Mouse (Mus musculus): ENCODE results near the gene Foxj1. TPM values are rescaled to one million over a fixed set of nuclear protein-coding genes. Genes with fewer than 3 reads are reported as not detected.
A peak's percentile ranks its signal among the peaks of the same experiment; 100 is the strongest.

Foxj1 gene
- polyA plus RNA-seq, 1 experiment from 2014 or later = 0.20 TPM

GRCm38 (mm10) chr11:116326963-116327603 is 8.1 kb downstream of the Foxj1 start:
- no peaks in the 10 kb centered on the region for H3K27me3 ChIP-seq (ENCODE audit: control insufficient read depth, insufficient read depth, low read length)
- H3K27ac ChIP-seq (replicated peaks; ENCODE audit: low read depth, low read length) = no peak overlapping the region
- no peak overlapping the region for H3K9ac ChIP-seq (ENCODE audit: low read length)
- WGBS = 65% methylated on average over 7 of the region's 7 CpGs
- H3K4me1 ChIP-seq (ENCODE audit: control insufficient read depth, insufficient read depth, low read length) = peaks cover 2% of the 10 kb centered on the region; the same call in 1 of the 2 replicates
- H3K4me2 ChIP-seq (ENCODE audit: low read depth, severe bottlenecking) = no peak overlapping the region
- H3K36me3 ChIP-seq (ENCODE audit: control insufficient read depth, insufficient read depth, low read length) = no peaks in the 10 kb centered on the region
- no peaks in the 10 kb centered on the region for H3K9me3 ChIP-seq (ENCODE audit: control insufficient read depth, low read length)
- DNase-seq (ENCODE audit: low spot score) (no peak), ATAC-seq (ENCODE audit: insufficient number of reproducible peaks, low FRiP score, low TSS enrichment, low read depth) (no peak)
- H3K4me3 ChIP-seq (ENCODE audit: low read depth, low read length) = no peak overlapping the region

DNA sequence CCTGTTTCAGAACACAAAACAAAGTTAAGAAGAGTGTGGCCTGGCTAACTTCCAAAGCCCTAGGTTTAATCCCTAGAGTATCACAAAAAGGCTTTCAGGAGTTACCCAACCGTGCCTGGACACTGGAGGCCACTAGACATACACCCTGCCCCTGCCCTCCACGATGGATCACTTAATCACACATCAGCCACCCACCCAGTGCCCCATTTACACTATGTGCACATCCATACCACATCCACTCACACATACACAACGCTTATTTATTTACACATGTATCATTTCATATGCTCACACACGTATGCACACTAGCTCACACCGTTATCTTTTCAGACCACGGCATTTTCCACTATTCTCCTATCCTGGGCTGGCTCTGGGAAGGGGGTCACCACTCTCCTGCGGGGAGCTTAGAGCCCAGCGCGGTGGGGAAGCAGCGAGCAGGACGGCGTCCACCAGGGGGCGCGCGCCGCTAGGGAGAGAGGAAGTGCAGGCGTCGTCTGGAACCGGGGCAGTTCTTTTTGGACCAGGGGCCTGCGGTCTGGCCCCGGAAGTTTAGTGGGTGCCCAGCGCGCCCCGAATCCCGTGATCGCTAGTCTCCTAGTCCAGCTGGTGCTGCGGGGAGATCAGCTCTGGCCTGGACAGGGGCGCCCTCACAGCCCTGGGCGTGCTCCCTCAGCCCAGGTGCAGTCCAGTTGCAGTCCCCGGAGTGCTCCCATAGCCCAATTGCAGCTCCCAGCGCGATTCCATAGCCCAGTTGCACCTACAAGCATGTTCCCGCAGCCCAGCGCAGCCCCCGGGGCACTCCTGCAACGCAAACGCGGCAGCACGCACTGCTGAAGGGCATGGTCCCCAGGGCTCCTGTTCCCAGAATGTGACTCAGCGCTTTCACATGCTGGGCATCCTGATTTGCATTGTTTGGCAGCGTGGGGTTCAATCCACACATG is 16.2 kb downstream of the Foxj1 start:
- ATAC-seq (ENCODE audit: insufficient number of reproducible peaks, low FRiP score, low TSS enrichment, low read depth) (peak; percentile 76), DNase-seq (ENCODE audit: low spot score) (peak; percentile 95)
- Histone ChIP-seq H3K27ac (replicated peaks; ENCODE audit: low read depth, low read length) (no peak overlapping the region), H3K4me3 (ENCODE audit: low read depth, low read length) (peak overlapping the region; percentile 38), H3K9ac (ENCODE audit: low read length) (peak overlapping the region; percentile 86), H3K4me2 (ENCODE audit: low read depth, severe bottlenecking) (peak overlapping the region; percentile 91), H3K4me1 (ENCODE audit: control insufficient read depth, insufficient read depth, low read length) (no peaks in the 10 kb centered on the region), H3K27me3 (ENCODE audit: control insufficient read depth, insufficient read depth, low read length) (no peaks in the 10 kb centered on the region), H3K9me3 (ENCODE audit: control insufficient read depth, low read length) (no peaks in the 10 kb centered on the region), H3K36me3 (ENCODE audit: control insufficient read depth, insufficient read depth, low read length) (no peaks in the 10 kb centered on the region)
- WGBS = 4% methylated on average over 41 of the region's 41 CpGs

DNA sequence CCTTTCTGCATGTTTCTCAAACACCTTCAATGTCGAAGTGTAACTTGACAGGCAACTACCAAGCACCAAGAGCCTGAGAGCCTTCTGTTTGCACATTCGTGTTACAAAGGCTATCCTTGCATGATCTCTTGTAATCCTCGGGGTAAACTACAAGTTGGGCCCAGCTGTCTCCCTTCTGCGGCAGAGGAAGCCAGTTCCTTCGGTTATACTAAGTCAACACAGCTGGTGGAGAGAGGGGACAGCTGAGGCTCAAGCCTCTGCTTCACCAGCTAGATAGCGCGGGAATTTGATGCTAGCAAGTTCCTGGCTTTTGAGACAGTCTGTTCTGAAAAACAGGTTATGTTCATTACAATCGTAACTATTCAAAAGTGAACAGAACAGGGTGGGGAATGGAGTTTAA is 22.8 kb downstream of the Foxj1 start:
- H3K4me2 ChIP-seq (ENCODE audit: low read depth, severe bottlenecking) = no peak overlapping the region
- H3K9ac ChIP-seq (ENCODE audit: low read length) = no peak overlapping the region
- no peaks in the 10 kb centered on the region for H3K36me3 ChIP-seq (ENCODE audit: control insufficient read depth, insufficient read depth, low read length)
- H3K27ac ChIP-seq (replicated peaks; ENCODE audit: low read depth, low read length) = no peak overlapping the region
- H3K27me3 ChIP-seq (ENCODE audit: control insufficient read depth, insufficient read depth, low read length) = no peaks in the 10 kb centered on the region
- no peak overlapping the region for H3K4me3 ChIP-seq (ENCODE audit: low read depth, low read length)
- no peaks in the 10 kb centered on the region for H3K4me1 ChIP-seq (ENCODE audit: control insufficient read depth, insufficient read depth, low read length)
- WGBS = 56% methylated on average over 8 of the region's 8 CpGs
- ATAC-seq (ENCODE audit: insufficient number of reproducible peaks, low FRiP score, low TSS enrichment, low read depth) (no peak), DNase-seq (ENCODE audit: low spot score) (no peak)
- H3K9me3 ChIP-seq (ENCODE audit: control insufficient read depth, low read length) = no peaks in the 10 kb centered on the region

- H3K27ac ChIP-seq (replicated peaks; ENCODE audit: low read depth, low read length) = no peak overlapping the region
- no peak overlapping the region for H3K4me3 ChIP-seq (ENCODE audit: low read depth, low read length)
- no peaks in the 10 kb centered on the region for H3K27me3 ChIP-seq (ENCODE audit: control insufficient read depth, insufficient read depth, low read length)
- H3K4me1 ChIP-seq (ENCODE audit: control insufficient read depth, insufficient read depth, low read length) = 0 out of 2 replicates have a peak, but pooled peaks cover 2% of the 10 kb centered on the region
- 50% methylated on average over 8 of the region's 8 CpGs for WGBS
- no peak overlapping the region for H3K4me2 ChIP-seq (ENCODE audit: low read depth, severe bottlenecking)
- H3K36me3 ChIP-seq (ENCODE audit: control insufficient read depth, insufficient read depth, low read length) = no peaks in the 10 kb centered on the region
- ATAC-seq (ENCODE audit: insufficient number of reproducible peaks, low FRiP score, low TSS enrichment, low read depth) (no peak), DNase-seq (ENCODE audit: low spot score) (no peak)
- H3K9ac ChIP-seq (ENCODE audit: low read length) = no peak overlapping the region
- no peaks in the 10 kb centered on the region for H3K9me3 ChIP-seq (ENCODE audit: control insufficient read depth, low read length)
These were observed 24.0 kb downstream of the Foxj1 start for GRCm38 (mm10) chr11:116311169-116311568.

DNA sequence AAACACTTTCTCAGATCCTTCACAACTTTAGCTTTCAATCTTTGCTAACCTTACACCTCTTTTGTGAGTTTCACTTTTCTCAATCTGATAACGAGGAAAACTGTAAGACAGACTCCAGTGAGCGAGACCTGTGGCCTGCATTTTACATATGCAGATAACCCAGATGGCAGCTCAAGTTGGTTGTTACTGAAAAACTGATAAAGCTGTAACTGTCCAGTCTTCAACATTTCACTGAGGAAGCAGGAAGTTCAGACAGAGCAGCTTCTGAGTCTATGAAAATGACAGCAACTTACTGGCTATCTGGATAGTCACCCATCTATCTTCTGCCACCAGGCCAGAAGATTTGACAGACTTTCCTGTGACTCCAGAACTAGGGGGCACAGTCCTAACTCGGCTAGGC is 25.6 kb downstream of the Foxj1 start:
- no peak overlapping the region for H3K4me2 ChIP-seq (ENCODE audit: low read depth, severe bottlenecking)
- H3K4me1 ChIP-seq (ENCODE audit: control insufficient read depth, insufficient read depth, low read length) = peaks cover 8% of the 10 kb centered on the region
- H3K36me3 ChIP-seq (ENCODE audit: control insufficient read depth, insufficient read depth, low read length) = no peaks in the 10 kb centered on the region
- no peaks in the 10 kb centered on the region for H3K27me3 ChIP-seq (ENCODE audit: control insufficient read depth, insufficient read depth, low read length)
- no peak for DNase-seq (ENCODE audit: low spot score)
- ATAC-seq (ENCODE audit: insufficient number of reproducible peaks, low FRiP score, low TSS enrichment, low read depth) = no peak
- H3K9me3 ChIP-seq (ENCODE audit: control insufficient read depth, low read length) = no peaks in the 10 kb centered on the region
- 78% methylated on average over 3 of the region's 3 CpGs for WGBS
- no peak overlapping the region for H3K27ac ChIP-seq (replicated peaks; ENCODE audit: low read depth, low read length)
- no peak overlapping the region for H3K4me3 ChIP-seq (ENCODE audit: low read depth, low read length)
- no peak overlapping the region for H3K9ac ChIP-seq (ENCODE audit: low read length)

DNA sequence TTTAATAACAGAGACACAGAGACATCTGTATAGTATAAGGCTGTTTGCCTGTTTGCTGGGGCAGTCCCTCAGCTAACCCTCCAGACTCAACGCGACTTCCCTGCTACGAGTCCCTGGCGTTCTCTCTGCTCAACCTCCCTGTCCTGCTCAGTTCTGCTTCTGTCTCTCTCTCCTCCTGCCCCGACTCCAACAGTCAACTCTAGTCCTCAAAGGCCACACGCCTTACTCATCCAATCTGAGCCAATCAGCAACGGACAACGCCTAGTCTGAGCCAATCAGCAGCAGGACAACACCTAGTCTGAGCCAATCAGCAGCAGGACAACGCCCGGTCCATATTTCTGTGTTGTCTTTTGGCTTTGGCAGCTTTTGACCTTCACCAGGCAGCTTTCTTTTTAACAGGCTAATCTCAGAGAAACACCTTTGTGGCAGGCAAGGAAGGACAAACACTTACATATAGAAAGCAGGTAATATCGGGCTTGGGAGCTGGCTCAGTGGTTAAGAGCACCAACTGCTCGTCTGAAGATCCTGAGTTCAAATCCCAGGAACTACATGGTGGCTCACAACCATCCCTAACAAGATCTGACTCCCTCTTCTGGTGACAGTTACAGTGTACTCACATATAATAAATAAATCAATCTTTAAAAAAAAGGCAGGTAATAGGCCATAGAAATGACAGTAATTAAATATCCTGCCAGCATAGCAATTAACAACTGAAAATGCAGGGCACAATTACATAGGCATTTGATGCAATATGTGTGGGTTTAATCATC is 27.3 kb downstream of the Foxj1 start:
- no peak overlapping the region for H3K27ac ChIP-seq (replicated peaks; ENCODE audit: low read depth, low read length)
- H3K9ac ChIP-seq (ENCODE audit: low read length) = no peak overlapping the region
- ATAC-seq (ENCODE audit: insufficient number of reproducible peaks, low FRiP score, low TSS enrichment, low read depth) = no peak
- H3K4me3 ChIP-seq (ENCODE audit: low read depth, low read length) = no peak overlapping the region
- H3K4me2 ChIP-seq (ENCODE audit: low read depth, severe bottlenecking) = no peak overlapping the region
- H3K36me3 ChIP-seq (ENCODE audit: control insufficient read depth, insufficient read depth, low read length) = peaks cover 5% of the 10 kb centered on the region; the same call in 1 of the 2 replicates
- H3K4me1 ChIP-seq (ENCODE audit: control insufficient read depth, insufficient read depth, low read length) = peaks cover 8% of the 10 kb centered on the region
- H3K27me3 ChIP-seq (ENCODE audit: control insufficient read depth, insufficient read depth, low read length) = no peaks in the 10 kb centered on the region
- 88% methylated on average over 12 of the region's 12 CpGs for WGBS
- no peaks in the 10 kb centered on the region for H3K9me3 ChIP-seq (ENCODE audit: control insufficient read depth, low read length)
- DNase-seq (ENCODE audit: low spot score) = no peak

GRCm38 (mm10) chr11:116307019-116307725 is 28.0 kb downstream of the Foxj1 start, which contains the start of gene Exoc7:
TSS of gene Exoc7 (minus strand) at chr11:116307233.
- Histone ChIP-seq H3K36me3 (ENCODE audit: control insufficient read depth, insufficient read depth, low read length) (peaks cover 5% of the 10 kb centered on the region; the same call in 1 of the 2 replicates), H3K4me2 (ENCODE audit: low read depth, severe bottlenecking) (peak within 1 kb of the TSS; percentile 79), H3K4me1 (ENCODE audit: control insufficient read depth, insufficient read depth, low read length) (peaks cover 8% of the 10 kb centered on the region), H3K9me3 (ENCODE audit: control insufficient read depth, low read length) (no peaks in the 10 kb centered on the region), H3K9ac (ENCODE audit: low read length) (peak within 1 kb of the TSS; percentile 68), H3K4me3 (ENCODE audit: low read depth, low read length) (peak within 1 kb of the TSS; percentile 85), H3K27ac (replicated peaks; ENCODE audit: low read depth, low read length) (no peak within 1 kb of the TSS), H3K27me3 (ENCODE audit: control insufficient read depth, insufficient read depth, low read length) (no peaks in the 10 kb centered on the region)
- 89% methylated on average over 10 of the region's 10 CpGs for WGBS
- ATAC-seq (ENCODE audit: insufficient number of reproducible peaks, low FRiP score, low TSS enrichment, low read depth) = no peak
- no peak for DNase-seq (ENCODE audit: low spot score)

All from limb, embryonic 11.5 days (tissue).